Mouse (Mus musculus) heart, embryonic 14.5 days (tissue): ENCODE results near the gene Bbs2. TPM values are rescaled to one million over a fixed set of nuclear protein-coding genes. Genes with fewer than 3 reads are reported as not detected.

Source experiments
- ATAC-seq: fragments of 200-750 bp; cut with Nextera tagmentation; 2 replicates; pipeline ENCODE4 v1.8.0; 2017; ENCODE audit warnings: low read depth, moderate TSS enrichment; ENCODE audit not compliant: insufficient number of reproducible peaks, insufficient read depth, low FRiP score
- H3K27ac ChIP-seq, 2 experiments: fragments of 200-500 bp in 1 of 2; fragments of 300-500 bp in 1 of 2; sonication (generic) in 1 of 2; replicated peaks in 1 of 2; 2 replicates each; pipeline ENCODE4 v1.5.1; 2012 to 2014; ENCODE audit warnings: low read depth in 2 of 2, low read length in 2 of 2, control low read depth in 1 of 2, mild to moderate bottlenecking in 1 of 2, mixed read lengths in 1 of 2; ENCODE audit not compliant: control insufficient read depth in 1 of 2, insufficient read depth in 1 of 2
- H3K27me3 ChIP-seq: fragments of 300-500 bp; sonication (generic); 2 replicates; pipeline ENCODE4 v1.6.1; 2014; ENCODE audit warnings: mild to moderate bottlenecking, low read length, control low read depth; ENCODE audit not compliant: control insufficient read depth, insufficient read depth
- H3K36me3 ChIP-seq: fragments of 300-500 bp; sonication (generic); 2 replicates; pipeline ENCODE4 v1.6.1; 2014; ENCODE audit warnings: mild to moderate bottlenecking, control low read depth, low read length, mixed read lengths; ENCODE audit not compliant: control insufficient read depth, insufficient read depth
- H3K4me1 ChIP-seq, 2 experiments: fragments of 200-500 bp in 1 of 2; fragments of 300-500 bp in 1 of 2; sonication (generic) in 1 of 2; 2 replicates each; pipeline ENCODE4 v1.6.1; 2012 to 2014; ENCODE audit warnings: low read length in 2 of 2, control low read depth in 1 of 2, mixed read lengths in 1 of 2; ENCODE audit not compliant: control insufficient read depth in 2 of 2, insufficient read depth in 2 of 2
- H3K4me2 ChIP-seq: fragments of 300-500 bp; sonication (generic); 2 replicates; pipeline ENCODE4 v1.6.1; 2014; ENCODE audit warnings: mild to moderate bottlenecking, low read length
- H3K4me3 ChIP-seq, 2 experiments: fragments of 200-500 bp in 1 of 2; fragments of 300-500 bp in 1 of 2; sonication (generic) in 1 of 2; 2 replicates each; pipeline ENCODE4 v1.5.1; 2012 to 2014; ENCODE audit warnings: low read length in 2 of 2, mild to moderate bottlenecking in 2 of 2, control low read depth in 1 of 2, low read depth in 1 of 2, moderate library complexity in 1 of 2; ENCODE audit not compliant: control insufficient read depth in 1 of 2, insufficient read depth in 1 of 2
- H3K9ac ChIP-seq: fragments of 300-500 bp; sonication (generic); 2 replicates; pipeline ENCODE4 v1.6.1; 2014; ENCODE audit warnings: mild to moderate bottlenecking, low read length
- H3K9me3 ChIP-seq: fragments of 300-500 bp; sonication (generic); 2 replicates; pipeline ENCODE4 v1.6.1; 2016; ENCODE audit warnings: low read length, control low read depth; ENCODE audit not compliant: control insufficient read depth
- WGBS: fragments of 180-500 bp; shearing (Covaris S2); extraction: QIAGEN DNeasy Blood & Tissue Kit; methylation state at CpG from one replicate; pipeline ENCODE4 v1.1.7; 2014; 5-methylcytosine and 5-hydroxymethylcytosine counted together
- polyA plus RNA-seq: library from polyadenylated mRNA; unstranded; fragments of >200 nt; fragmentation: Nextera tagmentation; extraction: Ambion mirVana; gene quantifications from 2 replicates; pipeline ENCODE4 v1.2.1, GENCODE M21; 2014

Gene Bbs2
- polyA plus RNA-seq, 1 experiment from 2014 or later, result 12.4 TPM

GRCm38 (mm10) chr8:94035200-94035599, 63.5 kb downstream of the Bbs2 start:
- H3K9ac ChIP-seq, result peak overlapping the region; percentile 74
- peaks cover 5 to 28% of the 10 kb centered on the region in 2 experiments; a peak in 3 of 4 replicates for H3K4me1 ChIP-seq
- H3K27me3 ChIP-seq, result no peaks in the 10 kb centered on the region
- no peak for ATAC-seq
- no peaks in the 10 kb centered on the region for H3K9me3 ChIP-seq
- H3K4me3 ChIP-seq, result peak overlapping the region in 1 of 2 experiments; percentile 3; a peak in 1 of 4 replicates
- H3K27ac ChIP-seq, result no peak overlapping the region
- H3K36me3 ChIP-seq, result peaks cover 22% of the 10 kb centered on the region
- peak overlapping the region; percentile 65 for H3K4me2 ChIP-seq
- WGBS, result 50% methylated on average over 5 of the region's 5 CpGs

GRCm38 (mm10) chr8:94033601-94034000, 65.1 kb downstream of the Bbs2 start:
- Histone ChIP-seq H3K4me1 (peaks cover 5 to 28% of the 10 kb centered on the region in 2 experiments; a peak in 3 of 4 replicates), H3K4me3 (no peak overlapping the region), H3K9me3 (no peaks in the 10 kb centered on the region), H3K27me3 (no peaks in the 10 kb centered on the region), H3K4me2 (no peak overlapping the region), H3K9ac (no peak overlapping the region), H3K36me3 (peaks cover 32% of the 10 kb centered on the region), H3K27ac (no peak overlapping the region)
- no peak for ATAC-seq
- WGBS, result 84% methylated on average over 3 of the region's 3 CpGs

- no peak overlapping the region for H3K27ac ChIP-seq
- no peaks in the 10 kb centered on the region for H3K27me3 ChIP-seq
- ATAC-seq, result no peak
- H3K36me3 ChIP-seq, result peaks cover 71% of the 10 kb centered on the region
- H3K9ac ChIP-seq, result no peak overlapping the region
- H3K4me1 ChIP-seq, result peaks cover 0 to 12% of the 10 kb centered on the region in 2 experiments; a peak in 2 of 4 replicates
- 94% methylated on average over 9 of the region's 9 CpGs for WGBS
- H3K4me3 ChIP-seq, result no peak overlapping the region
- H3K9me3 ChIP-seq, result no peaks in the 10 kb centered on the region
- no peak overlapping the region for H3K4me2 ChIP-seq
These were observed 69.0 kb downstream of the Bbs2 start for GRCm38 (mm10) chr8:94029701-94030100.

GRCm38 (mm10) chr8:94023916-94024315, 74.8 kb downstream of the Bbs2 start:
- ATAC-seq, result no peak
- Histone ChIP-seq H3K4me2 (no peak overlapping the region), H3K27ac (no peak overlapping the region), H3K9ac (no peak overlapping the region), H3K36me3 (peaks cover 89% of the 10 kb centered on the region), H3K9me3 (no peaks in the 10 kb centered on the region), H3K4me1 (no peaks in the 10 kb centered on the region), H3K27me3 (no peaks in the 10 kb centered on the region), H3K4me3 (no peak overlapping the region)
- 91% methylated on average over 6 of the region's 6 CpGs for WGBS

Other genes starting within 250 kb of the Bbs2 start
- 60.3 and 63.1 TPM in 2 replicates for gene Amfr, start 86.1 kb downstream of the Bbs2 start, polyA plus RNA-seq
- gene Nudt21, start 61.9 kb downstream of the Bbs2 start, polyA plus RNA-seq, result 85.6 and 88.1 TPM in 2 replicates
- 11.9 and 12.2 TPM in 2 replicates for gene Ogfod1, start 61.7 kb downstream of the Bbs2 start, polyA plus RNA-seq
- gene Mt4, start 38.3 kb upstream of the Bbs2 start, polyA plus RNA-seq, result not detected in 2 replicates
- 78.6 and 88.7 TPM in 2 replicates for gene Mt3, start 53.7 kb upstream of the Bbs2 start, polyA plus RNA-seq
- gene Mt2, start 73.7 kb upstream of the Bbs2 start, polyA plus RNA-seq, result 37.5 and 38.6 TPM in 2 replicates
- gene Mt1, start 80.2 kb upstream of the Bbs2 start, polyA plus RNA-seq, result 438 and 453 TPM in 2 replicates
- 56.9 and 59.4 TPM in 2 replicates for gene Nup93, start 115.6 kb upstream of the Bbs2 start, polyA plus RNA-seq
- not detected in 2 replicates for gene Slc12a3, start 230.3 kb upstream of the Bbs2 start, polyA plus RNA-seq